Mouse (Mus musculus) bone marrow, adult 2 months (tissue): ENCODE measurements at regions not wholly inside any gene's neighbourhood (a gene's known extent, or its start where the extent isn't known, plus 50 kb on each side); places are given as distances from the start of the nearest gene placed in this dataset.

Source experiments
- H3K27ac ChIP-seq: fragments of 200-500 bp; 2 replicates; pipeline ENCODE4 v1.5.1; 2012; ENCODE audit warnings: low read depth, mild to moderate bottlenecking, control low read depth, inconsistent platforms, low read length; ENCODE audit not compliant: control insufficient read depth, poor library complexity, insufficient read depth
- H3K4me1 ChIP-seq: fragments of 200-500 bp; 2 replicates; pipeline ENCODE4 v1.6.1; 2011; ENCODE audit warnings: low read length; ENCODE audit not compliant: control insufficient read depth, insufficient read depth
- H3K4me3 ChIP-seq: fragments of 200-500 bp; replicated peaks from 2 replicates; pipeline ENCODE3; 2011; ENCODE audit warnings: mild to moderate bottlenecking, low read depth, low read length, control low read depth; ENCODE audit not compliant: control insufficient read depth
- CTCF ChIP-seq: fragments of 200-500 bp; IDR thresholded peaks from 2 replicates; pipeline ENCODE4 v1.5.1; 2011; ENCODE audit warnings: low read length, control low read depth; ENCODE audit not compliant: control insufficient read depth, insufficient read depth
- POLR2A ChIP-seq: fragments of 200-500 bp; IDR thresholded peaks from 2 replicates; pipeline ENCODE4 v1.6.1; 2011; ENCODE audit warnings: low read depth, mild to moderate bottlenecking, control low read depth, low read length, borderline replicate concordance; ENCODE audit not compliant: control insufficient read depth
- WGBS: fragments of 180-500 bp; shearing (Covaris S2); methylation state at CpG from one replicate; pipeline ENCODE4 v1.1.7; 2018; 5-methylcytosine and 5-hydroxymethylcytosine counted together

GRCm38 (mm10) chr3:61092031-61092430, 89.4 kb downstream of the P2ry1 start:
- WGBS, result 77% methylated on average over 2 of the region's 2 CpGs
- Histone ChIP-seq H3K4me1 (no peaks in the 10 kb centered on the region), H3K4me3 (no peak overlapping the region), H3K27ac (no peak overlapping the region)
- TF ChIP-seq CTCF (no peak), POLR2A (no peak)

- no peaks in the 10 kb centered on the region for H3K4me1 ChIP-seq
Observed at GRCm38 (mm10) chr3:61116364-61116763, 113.8 kb downstream of the P2ry1 start.

GRCm38 (mm10) chr3:61133096-61133495, 130.5 kb downstream of the P2ry1 start:
- TF ChIP-seq CTCF, result no peak
- TF ChIP-seq POLR2A, result no peak
- H3K27ac ChIP-seq, result no peak overlapping the region
- WGBS, result 43% methylated on average over 1 of the region's 1 CpGs

More at GRCm38 (mm10) chr3:61116364-61116763, 113.8 kb downstream of the P2ry1 start:
- TF ChIP-seq POLR2A (no peak), CTCF (no peak)
- H3K4me3 ChIP-seq, result no peak overlapping the region
- H3K27ac ChIP-seq, result no peak overlapping the region

GRCm38 (mm10) chr3:61154087-61154486, 151.5 kb downstream of the P2ry1 start:
- WGBS, result 4% methylated on average over 2 of the region's 2 CpGs
- no peaks in the 10 kb centered on the region for H3K4me1 ChIP-seq
- no peak overlapping the region for H3K27ac ChIP-seq
- no peak overlapping the region for H3K4me3 ChIP-seq
- TF ChIP-seq CTCF, result no peak
- TF ChIP-seq POLR2A, result no peak

More at GRCm38 (mm10) chr3:61133096-61133495, 130.5 kb downstream of the P2ry1 start:
- Histone ChIP-seq H3K4me1 (no peaks in the 10 kb centered on the region), H3K4me3 (no peak overlapping the region)

GRCm38 (mm10) chr3:61159811-61160210, 157.2 kb downstream of the P2ry1 start:
- Histone ChIP-seq H3K4me3 (no peak overlapping the region), H3K27ac (no peak overlapping the region), H3K4me1 (no peaks in the 10 kb centered on the region)
- no peak for TF ChIP-seq CTCF
- TF ChIP-seq POLR2A, result no peak
- WGBS, result 29% methylated on average over 4 of the region's 4 CpGs

- H3K4me3 ChIP-seq, result no peak overlapping the region
- TF ChIP-seq CTCF (no peak), POLR2A (no peak)
- H3K27ac ChIP-seq, result no peak overlapping the region
- no peaks in the 10 kb centered on the region for H3K4me1 ChIP-seq
Observed at GRCm38 (mm10) chr3:61161384-61161783, 158.8 kb downstream of the P2ry1 start.

- Histone ChIP-seq H3K4me1 (no peaks in the 10 kb centered on the region), H3K4me3 (no peak overlapping the region), H3K27ac (no peak overlapping the region)
- WGBS, result 27% methylated on average over 1 of the region's 1 CpGs
- 0 out of 2 replicates have a peak, but pooled peaks have one; percentile 4 for TF ChIP-seq CTCF
- TF ChIP-seq POLR2A, result no peak
Observed at GRCm38 (mm10) chr3:61185789-61186188, 175.6 kb upstream of the Rap2b start.

GRCm38 (mm10) chr3:61188662-61189061, 172.8 kb upstream of the Rap2b start:
- no peak overlapping the region for H3K27ac ChIP-seq
- TF ChIP-seq POLR2A (no peak), CTCF (no peak)
- H3K4me1 ChIP-seq, result no peaks in the 10 kb centered on the region
- no peak overlapping the region for H3K4me3 ChIP-seq

GRCm38 (mm10) chr3:61216562-61216961, 144.9 kb upstream of the Rap2b start:
- WGBS, result 18% methylated on average over 4 of the region's 4 CpGs
- H3K4me1 ChIP-seq, result no peaks in the 10 kb centered on the region
- H3K27ac ChIP-seq, result no peak overlapping the region
- no peak overlapping the region for H3K4me3 ChIP-seq
- TF ChIP-seq CTCF (no peak), POLR2A (no peak)
